Mouse (Mus musculus) spleen, postnatal 14 days (tissue): Measurements from ENCODE around the gene Enah.

Source experiments
- DNase-seq, 2 experiments: peaks; one replicate each; pipeline ENCODE4 v3.0.0; 2021 to 2022; ENCODE audit warnings: low spot score in 2 of 2

The Enah gene

DNA sequence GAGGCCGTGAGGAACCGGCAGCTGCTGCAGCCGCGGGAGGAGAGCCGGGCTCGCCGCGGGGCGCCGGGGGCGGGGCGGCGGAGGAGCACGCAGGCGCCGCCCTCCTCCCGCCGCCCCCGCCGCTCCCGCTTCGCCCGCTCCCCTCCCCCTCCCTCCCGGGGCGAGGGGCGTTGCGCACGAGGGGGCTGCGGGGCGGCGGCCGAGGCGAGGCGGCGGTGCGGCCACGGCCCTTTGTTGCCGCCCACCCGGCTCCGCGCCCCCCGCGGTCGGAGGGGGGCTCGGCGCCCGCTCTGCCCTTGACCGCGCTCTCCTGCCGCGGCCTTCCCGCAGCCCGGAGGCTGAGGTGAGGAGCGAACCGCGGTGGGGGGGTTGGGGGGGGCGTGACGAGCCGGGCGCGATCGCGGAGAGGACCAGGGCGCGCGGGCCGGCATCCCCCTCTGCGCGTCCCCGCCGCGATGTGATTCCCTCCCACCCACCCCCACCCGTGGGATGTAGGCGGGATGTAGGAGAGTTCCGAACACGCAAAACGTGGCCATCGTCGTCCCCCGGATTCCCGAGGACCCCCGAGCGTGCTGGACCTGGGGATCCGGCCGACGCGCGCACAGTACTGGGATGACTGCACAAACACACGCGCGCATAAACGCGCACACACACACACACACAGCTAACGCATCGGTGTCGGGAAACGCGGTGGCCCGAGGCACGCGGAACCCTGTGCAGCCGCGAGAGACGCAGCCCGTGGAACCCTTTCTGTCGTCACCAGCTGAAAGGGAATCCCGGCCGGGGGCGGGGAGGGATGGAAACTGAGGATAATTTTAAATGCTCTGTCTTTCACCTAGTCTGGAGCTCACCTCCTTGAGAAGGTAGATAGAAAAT is at the start of gene Enah:
TSS of gene Enah (minus strand) at position 65 of the 876 bp plus-strand sequence.
- DNase-seq, result peak in 1 of 2 experiments; percentile 2

GRCm38 (mm10) chr1:182068136-182068535 is 48.3 kb upstream of the Enah start:
- no peak for DNase-seq

GRCm38 (mm10) chr1:182066527-182067465 is 47.0 kb upstream of the Enah start:
- no peak for DNase-seq

DNA sequence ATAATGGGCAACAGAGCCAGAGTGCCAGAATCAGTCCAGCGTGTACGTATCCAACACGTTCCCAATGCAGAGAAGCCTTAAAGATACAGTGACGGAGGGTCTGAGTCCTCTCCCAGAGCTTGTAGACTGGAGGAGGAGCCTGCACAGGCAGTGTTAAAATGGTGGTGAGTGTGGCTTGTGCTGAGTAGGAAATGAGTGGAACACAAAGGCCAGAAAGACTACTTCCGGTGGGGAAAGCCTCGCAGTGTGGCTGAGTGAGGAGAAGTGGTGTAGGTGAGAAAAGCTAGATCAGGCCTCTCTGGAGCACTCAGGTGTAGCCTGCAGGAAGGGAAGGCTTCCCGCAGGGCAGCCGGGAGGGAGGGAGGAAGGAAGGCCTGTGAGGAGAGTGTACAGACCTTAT is 43.9 kb upstream of the Enah start:
- DNase-seq, result no peak

DNA sequence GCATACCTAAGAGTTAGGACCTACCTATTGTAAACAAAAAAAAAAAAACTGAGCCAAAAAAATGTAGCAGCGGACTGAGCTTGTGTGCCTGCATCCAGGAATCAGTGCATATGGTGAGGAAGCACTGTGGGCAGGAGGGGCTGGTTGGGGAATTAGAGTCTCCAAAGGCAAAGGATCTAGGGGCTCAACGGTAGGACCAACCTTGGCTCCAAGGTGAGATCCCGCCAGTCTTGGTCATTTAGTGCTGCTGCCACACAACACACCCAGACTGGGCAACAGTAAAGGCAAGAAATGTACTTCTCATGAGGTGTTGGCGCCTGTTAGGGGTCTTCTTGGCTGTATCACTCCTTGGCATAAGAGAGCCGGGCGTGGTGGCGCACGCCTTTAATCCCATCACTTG is 43.0 kb upstream of the Enah start:
- DNase-seq, result no peak

GRCm38 (mm10) chr1:182061203-182061602 is 41.4 kb upstream of the Enah start:
- no peak for DNase-seq

DNA sequence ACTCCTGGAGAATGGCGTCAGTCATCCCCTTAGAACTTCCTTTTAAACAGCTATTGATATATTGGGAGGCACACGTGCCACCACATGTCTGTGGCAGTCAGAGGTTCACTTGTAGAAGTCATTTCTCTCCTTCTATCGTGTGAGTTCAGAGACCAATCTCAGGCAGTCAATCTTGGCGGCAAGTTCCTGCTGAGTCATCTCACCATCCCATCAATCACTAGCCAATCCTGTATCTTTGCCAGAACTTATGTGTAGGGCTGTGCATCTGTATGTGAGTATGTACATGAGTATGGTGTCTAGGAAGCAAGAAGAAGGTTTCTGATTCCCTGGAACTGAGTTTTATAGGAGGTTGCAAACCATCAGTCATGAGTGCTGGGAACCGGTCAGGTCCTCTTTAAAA is 40.0 kb upstream of the Enah start:
- no peak for DNase-seq

GRCm38 (mm10) chr1:182057998-182058397 is 38.2 kb upstream of the Enah start:
- DNase-seq, result no peak

DNA sequence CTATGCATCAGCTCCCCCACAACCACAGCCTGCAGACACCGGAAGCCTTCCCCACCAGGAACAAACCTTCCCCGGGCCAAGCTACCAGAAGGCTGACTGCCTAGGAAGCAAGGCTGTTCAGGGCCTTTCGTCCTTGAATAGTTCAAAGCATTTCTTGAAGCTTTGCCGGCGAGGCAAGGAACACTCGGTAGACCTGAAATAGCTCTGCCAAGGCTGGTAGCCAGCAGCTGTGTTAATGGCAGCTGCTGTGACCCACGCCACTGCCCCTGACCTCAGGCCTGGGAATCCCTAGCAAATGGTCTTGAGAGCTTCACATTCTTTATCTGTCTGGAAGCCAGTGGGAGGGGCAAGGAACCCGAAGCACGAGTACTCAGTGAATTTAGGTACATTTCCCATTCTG is 35.3 kb upstream of the Enah start:
- no peak for DNase-seq

GRCm38 (mm10) chr1:182054651-182055050 is 34.9 kb upstream of the Enah start:
- DNase-seq, result no peak

DNA sequence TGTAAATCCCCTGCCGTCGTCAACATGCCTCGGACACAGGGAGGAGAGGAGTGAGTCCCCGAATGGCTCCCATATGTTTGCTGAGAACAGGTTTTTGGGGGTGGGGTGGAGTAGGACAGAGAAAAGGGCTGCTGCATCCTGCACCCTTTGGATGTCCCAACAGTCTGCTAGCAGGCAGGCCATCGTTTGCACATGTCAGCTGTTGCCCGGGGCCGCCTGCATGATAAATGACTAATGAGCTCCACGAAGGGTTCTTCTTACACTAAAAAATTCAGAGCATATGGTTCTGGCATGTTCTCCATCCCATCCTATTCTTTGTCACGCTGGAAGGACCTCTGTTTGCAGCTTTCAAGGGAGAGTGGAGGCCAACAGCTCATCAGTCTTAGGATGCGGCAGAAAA is 33.2 kb upstream of the Enah start:
- no peak for DNase-seq

- no peak for DNase-seq
These were observed 32.6 kb upstream of the Enah start for GRCm38 (mm10) chr1:182052385-182052784.

- DNase-seq, result no peak
These were observed 30.0 kb upstream of the Enah start for GRCm38 (mm10) chr1:182049813-182050212.

GRCm38 (mm10) chr1:182048101-182048500 is 28.3 kb upstream of the Enah start:
- DNase-seq, result no peak

DNA sequence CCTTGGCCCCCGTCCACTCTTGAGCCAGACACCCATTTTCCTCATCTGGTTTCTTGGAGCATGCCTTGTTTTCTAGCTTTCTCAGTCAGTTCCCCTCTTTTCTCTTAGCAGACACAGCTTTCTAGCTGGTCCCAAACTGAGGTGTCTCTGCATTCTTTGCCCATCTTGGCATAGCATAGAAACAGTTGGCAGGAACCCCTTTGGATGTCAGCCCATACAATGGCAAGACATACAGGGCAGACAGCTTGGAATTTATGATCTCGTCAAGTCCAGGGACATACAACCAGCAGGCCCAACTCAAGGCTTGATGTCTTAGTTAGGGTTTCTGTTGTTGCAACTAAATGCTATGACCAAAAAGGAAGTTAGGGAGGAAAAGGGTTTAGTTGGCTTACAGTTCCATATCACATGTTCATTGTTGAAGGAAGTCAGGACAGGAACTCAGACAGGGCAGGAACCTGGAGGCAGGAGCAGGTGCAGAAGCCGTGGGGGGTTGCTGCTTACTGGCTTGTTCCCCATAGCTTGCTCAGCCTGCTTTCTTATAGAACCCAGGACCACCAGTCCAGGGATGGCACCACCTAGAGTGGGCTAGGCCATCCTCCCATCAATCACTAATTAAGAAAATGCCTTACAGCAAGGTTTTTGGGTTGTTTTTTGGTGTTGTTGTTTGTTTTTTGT is 27.4 kb upstream of the Enah start:
- DNase-seq, result no peak

- no peak for DNase-seq
These were observed 25.4 kb upstream of the Enah start for GRCm38 (mm10) chr1:182045208-182045607.

DNA sequence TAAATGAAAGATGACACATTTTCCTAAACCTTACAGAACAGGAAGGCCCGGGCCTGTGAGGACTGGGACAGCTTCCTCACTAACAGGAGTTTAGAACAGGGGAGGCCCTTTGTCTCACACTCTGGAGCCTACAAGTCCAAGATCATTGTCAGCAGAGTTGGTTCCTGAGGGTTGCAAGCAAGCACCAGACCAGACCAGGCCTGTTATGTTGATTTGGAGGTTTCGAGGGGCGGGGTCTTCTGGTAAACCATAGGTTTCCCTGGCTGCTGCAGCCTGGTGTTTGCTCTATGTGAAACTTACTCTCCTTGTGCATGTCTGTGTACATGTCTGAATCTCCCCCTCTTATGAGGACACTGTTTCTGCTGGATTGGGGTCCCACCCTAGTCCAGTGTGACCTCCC is 20.7 kb upstream of the Enah start:
- no peak for DNase-seq

- no peak for DNase-seq
These were observed 12.0 kb upstream of the Enah start for GRCm38 (mm10) chr1:182031757-182032156.

DNA sequence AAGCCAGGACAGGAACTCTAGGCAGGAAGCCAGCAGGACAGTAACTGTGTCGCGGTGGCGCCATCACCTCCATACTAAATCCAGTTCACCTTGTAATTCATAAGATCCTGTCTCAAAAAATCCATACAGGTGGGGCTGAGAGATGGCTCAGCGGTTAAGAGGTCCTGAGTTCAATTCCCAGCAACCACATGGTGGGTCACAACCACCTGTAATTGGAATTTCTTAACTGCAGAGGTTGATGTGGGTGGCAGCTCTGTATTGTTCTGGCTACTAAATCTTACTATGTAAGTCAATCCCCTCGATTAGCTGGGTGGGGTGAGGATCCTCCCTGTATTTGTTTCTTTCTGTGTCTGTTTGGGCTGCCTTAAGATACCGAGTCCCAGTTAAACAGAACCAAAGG is 11.3 kb upstream of the Enah start:
- no peak for DNase-seq

DNA sequence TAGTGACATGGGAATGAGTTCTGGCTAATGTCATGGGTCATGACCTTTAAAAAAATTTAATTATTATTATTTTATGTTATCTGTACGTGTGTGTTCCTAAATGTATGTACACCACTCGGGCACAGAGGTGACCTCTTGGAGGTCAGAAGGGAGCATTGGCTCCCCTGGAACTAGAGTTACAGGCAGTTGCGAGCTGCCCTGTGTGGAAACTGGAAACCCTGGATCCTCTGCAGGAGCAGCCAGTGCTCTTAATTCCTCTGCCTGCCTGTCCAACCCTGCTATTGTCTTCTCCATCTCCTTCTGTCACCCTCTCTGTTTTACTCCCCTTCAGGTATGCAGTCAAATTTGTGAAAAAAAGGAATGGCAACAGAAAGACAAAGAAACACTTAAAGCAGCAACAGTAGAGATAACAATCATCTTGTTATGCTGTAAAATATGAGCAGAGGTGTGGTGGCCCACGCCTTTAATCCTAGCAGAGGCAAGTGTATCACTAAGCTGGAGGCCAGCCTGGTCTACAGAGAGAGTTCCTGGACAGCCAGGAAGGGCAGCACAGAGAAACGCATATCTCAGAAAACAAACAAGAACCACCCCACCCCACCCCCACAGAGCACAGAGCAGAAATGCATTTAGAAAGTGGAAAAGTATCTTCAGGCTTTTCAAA is 10.3 kb upstream of the Enah start:
- DNase-seq, result no peak
